Mouse (Mus musculus) spleen, postnatal 10 days (tissue): ENCODE data around the gene Gm21983.

Experiments used
- DNase-seq, 2 experiments: peaks; one replicate each; pipeline ENCODE4 v3.0.0; 2021 to 2022; ENCODE audit warnings: low spot score in 2 of 2

Gm21983 gene

DNA sequence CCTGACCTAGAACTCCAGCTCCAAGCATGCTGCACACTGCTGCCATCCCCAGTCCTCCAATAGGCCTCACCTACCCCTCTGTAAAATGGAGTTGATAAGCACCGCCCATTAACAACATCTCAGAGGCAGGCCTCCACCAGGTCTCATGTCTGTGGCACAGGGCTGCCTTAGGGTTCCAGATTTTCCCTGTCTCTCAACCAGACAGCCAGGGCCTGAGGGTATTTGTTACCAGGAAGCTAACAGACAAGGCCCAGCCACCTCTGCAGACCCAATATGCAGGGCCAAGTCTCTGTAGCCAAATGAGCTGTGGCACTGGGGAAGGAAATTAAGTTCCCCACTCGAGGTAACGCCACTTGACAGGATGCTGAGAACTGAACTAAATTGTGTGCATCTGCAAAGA is 20.0 kb downstream of the Gm21983 start:
- no peak for DNase-seq

DNA sequence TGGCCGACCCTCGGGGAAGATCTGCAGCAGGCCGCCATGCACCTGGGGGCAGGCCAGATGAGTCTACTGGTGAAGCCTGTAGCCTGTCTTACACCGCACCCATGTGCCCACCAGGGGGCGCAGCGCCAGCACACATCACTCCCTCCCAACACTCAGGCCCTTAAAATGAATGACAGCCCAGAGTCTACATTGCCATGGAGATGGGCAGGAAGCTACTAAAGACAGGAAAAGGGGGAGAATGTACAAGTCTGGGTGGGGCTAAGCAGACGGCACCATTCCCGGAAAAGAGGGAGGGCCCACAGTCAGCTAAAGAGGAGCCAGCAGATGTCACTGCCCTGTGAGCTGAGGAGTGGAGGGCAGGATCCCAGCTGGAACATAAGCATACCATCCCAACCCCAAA is 21.0 kb downstream of the Gm21983 start:
- DNase-seq, result peak; percentile 79 to 91

DNA sequence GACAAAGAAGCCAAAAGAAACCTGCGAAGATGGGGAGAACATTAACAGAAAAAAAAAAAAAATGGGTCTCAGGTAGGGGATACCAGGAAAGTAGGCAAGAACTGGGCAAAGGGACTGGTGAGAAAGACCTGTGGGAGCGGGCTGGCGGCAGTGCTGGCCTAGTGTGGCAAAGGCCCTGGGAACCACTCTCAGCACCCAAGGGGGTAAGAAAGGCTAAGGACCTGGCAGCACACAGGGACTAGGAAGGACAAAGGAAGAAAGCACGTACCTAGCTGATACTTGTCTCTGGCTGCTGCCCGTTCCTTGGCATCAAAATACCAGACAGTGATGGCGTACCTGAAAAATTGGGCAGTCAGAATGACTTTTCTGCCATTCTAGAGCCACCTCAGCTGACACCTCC is 21.6 kb downstream of the Gm21983 start:
- no peak for DNase-seq

DNA sequence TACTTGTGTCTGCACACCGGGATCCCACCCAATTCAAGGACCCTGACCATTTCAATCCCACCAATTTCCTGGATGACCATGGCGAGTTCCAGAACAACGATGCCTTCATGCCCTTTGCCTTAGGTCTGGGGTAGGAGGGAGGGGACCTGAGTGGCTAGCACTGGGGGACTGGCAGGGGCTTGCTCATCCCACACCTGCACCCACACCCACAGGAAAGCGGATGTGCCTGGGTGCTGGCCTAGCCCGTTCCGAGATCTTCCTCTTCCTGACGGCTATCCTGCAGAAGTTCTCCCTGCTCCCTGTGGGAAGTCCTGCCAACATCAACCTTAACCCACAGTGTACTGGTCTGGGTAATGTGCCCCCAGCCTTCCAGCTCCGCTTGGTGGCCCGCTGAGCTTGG is 22.7 kb downstream of the Gm21983 start:
- DNase-seq, result no peak

DNA sequence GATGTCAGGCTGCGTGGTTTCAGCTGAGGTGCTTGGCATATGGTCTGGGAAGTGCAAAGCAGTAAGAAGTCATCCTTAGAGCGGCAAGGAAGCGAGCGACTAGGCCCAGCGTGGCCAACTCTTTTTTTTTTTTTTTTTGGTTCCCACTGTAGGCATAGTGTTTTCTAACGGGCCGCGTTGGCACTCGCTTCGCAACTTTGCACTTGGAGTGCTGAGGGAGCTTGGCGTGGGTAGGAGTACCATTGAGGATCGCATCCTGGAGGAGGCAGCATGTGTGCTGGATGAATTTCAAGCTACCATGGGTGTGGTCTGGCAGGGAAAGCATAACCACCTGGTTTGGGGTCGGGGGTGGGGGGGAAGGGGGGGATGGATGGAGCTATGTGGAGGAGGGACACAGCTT is 24.9 kb downstream of the Gm21983 start:
- DNase-seq, result no peak

DNA sequence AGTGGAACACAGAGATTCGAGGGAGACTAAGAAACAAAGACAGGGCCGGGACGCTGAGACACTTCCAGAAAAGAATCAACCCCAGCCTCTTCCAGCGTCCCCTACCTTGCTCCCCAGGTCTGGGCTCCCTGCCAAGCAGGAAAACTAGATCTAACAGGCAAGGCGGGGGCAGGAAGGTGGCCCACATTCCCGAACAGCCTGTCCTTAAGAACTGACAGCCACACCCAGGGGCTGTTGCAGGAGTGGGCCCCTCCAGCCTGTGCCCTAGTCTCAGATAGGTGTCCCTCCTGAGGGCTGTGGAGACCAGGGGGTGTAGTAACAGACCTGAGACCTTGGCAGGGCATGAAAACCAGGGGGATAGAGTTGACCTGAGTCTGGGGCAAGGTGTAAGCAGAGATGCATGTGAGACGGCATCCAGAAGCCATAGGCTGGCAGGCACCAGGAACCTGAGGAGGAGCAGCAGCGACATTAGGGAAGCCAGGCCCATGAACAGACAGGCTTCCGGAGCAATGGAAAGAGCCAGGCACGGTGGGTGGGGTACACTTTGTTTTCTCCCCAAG is 27.6 kb downstream of the Gm21983 start, which contains the start of gene Cyp2t4:
Gene Cyp2t4 (plus strand): TSS at position 510 of the 560 bp plus-strand sequence.
- no peak for DNase-seq

DNA sequence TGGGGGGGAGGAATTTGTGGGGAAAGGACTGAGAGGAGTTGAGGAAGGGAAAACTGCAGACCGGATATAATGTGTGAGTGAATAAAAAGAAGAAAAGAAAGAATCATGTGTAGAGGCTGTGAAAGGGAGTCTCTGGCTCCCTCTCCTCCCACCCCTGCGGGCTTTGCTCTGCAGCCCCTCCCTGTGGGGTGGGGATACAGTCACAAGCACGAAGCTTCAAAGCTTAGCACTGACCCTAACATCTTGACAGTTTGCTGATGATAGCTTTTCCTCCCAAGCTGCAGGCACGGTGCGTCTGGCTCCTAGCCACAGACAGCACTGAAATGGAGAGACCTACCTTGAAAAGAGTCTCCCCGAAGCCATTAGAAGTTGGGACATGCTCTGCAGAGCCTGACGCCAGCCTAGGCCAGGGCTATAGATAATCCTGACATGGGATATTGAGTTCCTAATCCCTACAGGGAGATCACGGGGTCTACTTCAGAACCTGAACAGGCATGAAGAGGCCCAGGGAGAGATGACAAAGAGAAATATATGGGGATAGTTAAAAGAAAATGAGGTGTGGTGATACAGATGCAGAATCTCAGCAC is 44.4 kb downstream of the Gm21983 start:
- no peak for DNase-seq

DNA sequence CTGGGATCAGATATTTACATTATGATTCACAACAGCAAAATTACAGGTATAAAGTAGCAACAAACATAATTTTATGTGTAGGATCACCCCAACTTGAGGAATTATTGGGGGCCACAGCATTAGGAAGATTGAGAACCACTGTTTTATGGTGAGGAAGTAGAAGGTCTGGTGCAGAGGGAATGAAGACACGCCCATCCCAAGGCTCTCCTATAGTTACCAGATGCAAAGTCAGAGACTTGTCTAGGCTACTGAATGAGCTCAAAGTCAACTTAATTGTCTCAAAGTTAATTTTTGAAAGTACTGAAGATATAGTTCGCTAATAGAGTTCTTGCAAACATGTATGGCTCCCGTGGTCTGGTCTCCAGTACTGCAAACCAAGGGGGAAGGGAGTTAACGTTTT is 47.1 kb downstream of the Gm21983 start:
- DNase-seq, result no peak

DNA sequence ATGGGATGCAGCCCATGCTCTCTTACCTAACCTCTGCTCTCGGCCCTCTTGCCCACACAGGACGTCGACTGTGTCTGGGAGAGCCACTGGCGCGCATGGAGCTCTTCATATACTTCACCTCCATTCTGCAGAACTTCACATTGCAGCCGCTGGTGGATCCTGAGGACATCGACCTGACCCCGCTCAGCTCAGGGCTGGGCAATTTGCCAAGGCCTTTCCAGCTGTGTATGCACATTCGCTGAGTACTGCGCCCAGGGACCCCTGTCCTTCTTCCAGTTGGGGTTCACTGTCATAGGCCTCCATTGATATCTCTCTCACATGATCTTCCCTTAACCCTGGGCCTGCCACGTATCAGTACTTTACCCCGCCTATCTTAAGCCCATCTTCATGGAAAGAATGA is 47.7 kb downstream of the Gm21983 start:
- DNase-seq, result no peak

DNA sequence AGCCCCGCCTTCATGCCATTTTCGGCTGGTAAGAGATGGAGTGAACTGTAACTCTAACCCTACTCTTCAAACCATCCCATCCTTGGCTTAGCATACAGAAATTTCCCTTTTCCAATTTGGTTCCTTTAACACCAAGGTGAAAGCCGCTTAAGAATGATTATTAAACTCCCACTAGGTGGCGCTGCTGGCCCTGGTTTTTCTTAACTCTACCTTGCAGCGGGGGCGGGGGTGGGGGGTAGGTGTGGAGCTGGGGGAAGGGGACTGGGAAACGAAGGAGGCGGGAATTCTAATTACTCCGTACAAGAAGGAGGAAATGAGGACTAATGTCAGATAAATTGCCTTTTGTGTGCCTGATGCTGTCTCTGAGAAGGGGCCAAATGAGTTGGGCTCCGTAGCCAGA is 48.3 kb downstream of the Gm21983 start:
- DNase-seq, result peak in 1 of 2 experiments; percentile 60

DNA sequence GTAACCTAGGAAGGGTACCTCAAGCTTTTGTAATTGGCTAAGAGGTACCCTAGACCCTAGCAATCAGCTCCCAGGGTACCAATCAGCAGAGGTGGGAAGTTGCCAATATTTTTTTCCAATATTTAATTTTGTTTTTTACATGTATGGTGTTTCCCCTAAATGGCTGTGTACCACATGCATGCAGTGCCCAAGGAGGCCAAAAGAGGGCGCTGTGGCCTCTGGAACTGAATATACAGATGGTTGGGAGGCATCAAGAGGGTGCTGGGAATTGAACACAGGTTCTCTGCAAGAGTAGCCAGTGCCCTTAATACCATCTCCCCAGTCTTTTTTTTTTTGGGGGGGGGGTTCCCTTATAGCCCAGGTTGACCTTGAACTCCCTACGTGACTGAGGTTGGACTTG is 49.5 kb downstream of the Gm21983 start:
- no peak for DNase-seq

DNA sequence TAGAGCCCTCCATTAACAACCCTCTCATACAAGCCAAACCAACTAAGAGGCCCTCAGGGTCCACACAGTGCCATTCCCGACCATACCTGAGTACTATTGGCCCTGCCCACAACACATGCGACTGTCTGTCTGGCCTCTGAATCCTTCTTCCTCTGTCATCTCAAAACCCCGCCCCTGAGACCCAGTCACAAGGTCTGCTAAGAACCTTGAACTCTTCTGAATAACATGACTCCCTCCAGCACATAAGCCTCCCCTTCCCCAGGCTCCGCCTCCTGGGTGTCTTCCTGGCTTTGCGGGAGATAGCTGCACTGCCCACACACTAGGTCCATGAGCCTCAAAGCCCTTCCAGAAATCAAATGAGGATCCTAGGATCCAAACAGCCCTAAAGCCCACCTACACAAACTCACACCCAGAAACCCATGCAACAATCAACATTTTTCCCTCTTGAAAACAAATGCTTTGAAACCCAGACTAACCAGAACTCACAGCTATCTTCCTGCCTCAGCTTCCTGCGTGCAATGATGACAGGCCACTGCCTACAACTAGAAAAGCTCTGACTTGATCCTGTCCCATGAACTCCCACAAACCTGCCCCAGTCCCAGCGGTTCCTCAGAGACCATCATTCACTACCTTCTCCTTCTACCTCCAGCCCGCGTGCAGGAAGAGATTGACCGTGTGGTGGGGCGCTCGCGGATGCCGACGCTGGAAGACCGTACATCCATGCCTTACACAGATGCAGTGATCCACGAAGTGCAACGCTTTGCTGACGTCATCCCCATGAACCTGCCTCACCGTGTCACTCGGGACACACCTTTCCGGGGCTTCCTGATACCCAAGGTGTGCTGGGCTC is 50.1 kb downstream of the Gm21983 start:
- DNase-seq, result no peak

DNA sequence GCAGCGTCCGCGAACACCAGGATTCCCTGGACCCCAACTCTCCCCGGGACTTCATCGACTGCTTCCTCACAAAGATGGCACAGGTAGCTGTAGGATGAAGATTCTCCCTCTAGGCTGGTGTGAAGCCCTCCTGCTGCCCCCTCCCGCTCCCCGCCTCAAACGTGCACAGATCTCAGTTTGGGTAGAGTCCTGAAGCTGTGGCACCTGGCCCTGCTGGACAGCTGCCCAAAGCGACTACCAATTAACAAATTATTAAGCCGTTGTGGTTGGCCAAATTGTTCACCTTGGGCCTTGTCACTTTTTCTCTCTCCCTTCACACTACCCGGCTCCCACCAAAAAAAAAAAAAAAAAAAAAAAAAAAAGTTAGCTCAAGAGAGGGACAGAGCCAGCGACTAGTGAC is 51.1 kb downstream of the Gm21983 start:
- DNase-seq, result no peak

DNA sequence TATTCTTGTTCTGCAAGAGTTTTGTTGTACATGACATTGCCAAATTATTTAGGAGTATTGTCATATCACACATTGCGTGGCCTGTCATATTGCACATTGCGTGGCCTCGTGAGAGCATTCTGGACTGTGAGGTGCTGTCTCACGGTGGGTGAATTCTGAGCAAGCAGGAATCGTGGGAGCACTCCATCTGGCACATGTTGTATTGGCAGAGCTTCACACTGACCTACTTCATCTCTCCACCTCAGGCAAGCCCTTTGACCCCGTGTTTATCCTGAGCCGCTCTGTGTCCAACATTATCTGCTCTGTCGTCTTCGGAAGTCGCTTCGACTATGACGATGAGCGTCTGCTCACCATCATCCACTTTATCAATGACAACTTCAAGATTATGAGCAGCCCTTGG is 51.9 kb downstream of the Gm21983 start:
- DNase-seq, result no peak

DNA sequence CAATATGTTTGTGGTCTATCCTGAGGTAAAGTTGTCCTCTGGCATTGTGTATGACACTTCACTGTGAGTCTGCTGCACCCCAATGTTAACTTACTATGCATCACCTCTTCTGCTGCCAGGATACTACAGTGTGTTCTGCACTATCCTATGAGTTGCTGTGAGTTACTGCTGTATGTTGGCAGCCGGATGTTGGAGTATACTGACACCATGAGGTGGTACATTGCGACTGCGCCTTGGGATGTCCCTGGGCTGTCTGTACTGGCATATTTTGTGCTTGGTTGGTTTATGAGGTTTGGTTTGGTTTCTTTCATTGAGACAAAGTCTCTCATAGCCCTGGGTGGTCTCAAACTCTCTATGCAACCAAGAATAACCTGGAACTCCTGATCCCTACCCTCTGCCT is 52.7 kb downstream of the Gm21983 start:
- peak in 1 of 2 experiments; percentile 25 for DNase-seq

DNA sequence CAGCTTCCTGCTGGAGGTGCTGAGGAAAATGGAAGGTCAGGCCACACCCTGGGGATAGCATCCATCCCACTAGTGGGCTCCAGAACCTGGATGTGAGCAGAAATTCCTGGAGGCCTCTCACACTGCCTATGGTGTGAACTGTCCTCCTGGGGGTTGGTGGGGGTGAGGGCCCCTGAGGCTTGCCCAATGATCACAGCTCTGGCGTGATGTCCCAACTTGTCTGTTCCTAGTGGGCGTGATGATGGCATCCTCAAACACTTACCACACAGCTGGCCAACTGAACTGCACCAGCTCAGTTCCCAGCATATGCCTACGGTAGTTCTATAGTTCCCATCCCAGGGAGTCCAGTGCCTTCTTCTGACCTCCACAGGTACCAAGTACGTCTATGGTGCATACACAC is 55.9 kb downstream of the Gm21983 start:
- no peak for DNase-seq

DNA sequence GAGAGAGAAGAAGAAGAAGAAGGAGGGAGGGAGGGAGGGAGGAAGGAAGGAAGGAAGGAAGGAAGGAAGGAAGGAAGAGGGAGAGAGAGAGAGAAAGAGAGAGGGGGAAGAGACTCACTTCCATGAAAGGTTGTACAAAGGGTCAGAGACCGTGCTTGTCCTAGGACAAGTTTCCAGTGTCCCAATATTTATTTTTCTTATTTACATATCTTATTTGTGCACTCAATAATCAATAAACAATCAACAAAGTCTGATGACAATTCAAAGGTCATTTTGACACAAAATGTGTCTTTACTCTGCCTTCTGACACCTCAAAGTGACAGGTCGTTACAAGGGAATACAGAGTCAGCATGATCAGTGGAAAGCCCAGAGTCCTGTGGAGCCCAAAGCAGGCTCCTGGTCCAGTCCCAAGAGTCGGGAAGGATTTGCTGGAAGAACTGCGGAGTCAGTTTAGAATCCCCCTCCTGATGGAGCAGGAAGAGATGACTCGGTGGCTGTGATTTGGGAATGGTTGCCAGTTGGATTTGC is 56.5 kb downstream of the Gm21983 start:
- DNase-seq, result no peak

DNA sequence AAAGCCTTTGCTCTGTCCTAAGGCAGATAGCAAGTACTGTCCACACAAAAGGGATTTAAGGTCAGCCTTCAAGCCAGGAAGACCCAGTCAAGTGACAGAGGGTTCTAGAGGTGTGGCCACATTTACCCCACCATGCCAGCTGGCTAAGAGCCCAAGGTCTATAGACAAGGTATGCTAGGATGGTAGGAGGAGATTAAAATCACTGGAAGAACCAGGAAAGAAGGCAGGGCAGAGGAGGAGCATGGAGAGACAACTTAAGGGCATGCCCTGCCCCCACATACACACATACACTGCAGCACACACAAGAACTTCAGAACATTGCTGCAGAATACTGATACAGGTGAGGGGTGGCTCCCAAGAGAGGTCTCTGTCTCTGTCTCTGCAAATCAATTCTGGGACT is 61.2 kb downstream of the Gm21983 start, which contains the start of gene Cyp2f2:
Gene Cyp2f2 (plus strand): TSS at position 234 of the 400 bp plus-strand sequence.
- no peak for DNase-seq
